14 mouse cellular contexts compared by ENCODE assay signal in the genomic region with DNA sequence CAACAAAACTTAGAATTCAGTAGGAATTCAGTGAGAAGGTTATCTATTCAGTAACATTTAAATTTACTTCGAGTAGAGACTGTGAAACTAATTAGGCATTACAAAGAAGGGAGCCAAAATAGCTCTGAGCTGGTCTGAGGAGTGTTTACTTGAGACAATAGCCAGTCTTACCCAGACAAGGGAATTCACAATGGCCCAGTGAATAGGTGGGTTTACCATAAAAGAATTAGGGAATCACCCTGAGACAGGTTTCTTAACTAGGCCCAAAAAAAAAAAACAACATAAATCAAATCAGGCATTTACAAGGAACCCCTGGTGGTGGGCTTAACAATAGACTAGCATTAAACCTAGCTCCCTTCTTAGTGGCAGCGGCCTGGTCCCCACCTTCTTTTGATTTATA. TPM values are rescaled to one million over a fixed set of nuclear protein-coding genes. Genes with fewer than 3 reads are reported as not detected.
DNase-seq lines count a peak whose midpoint lies in the region.
"Not testable (repeated sequence)": the region's sequence is repeated elsewhere in the genome, so short reads cannot be mapped to it uniquely, and the experiment has no call there.
"Had no signal": no experiment of that assay in that cellular context is flagged by ENCODE, and none has a peak within 500 bp of the region (broad histone marks: within the 10 kb centered on the region; RNA-seq: fewer than 3 reads in every experiment).

No protein-coding gene starts in this region.

- DNase-seq in ES-CJ7 (ENCODE audit: low read depth, low spot score) (peak; percentile 56), ES-E14 (ENCODE audit: low read depth, low spot score) (peak; percentile 4), R1 (ENCODE audit: low read depth, low spot score) (peak; percentile 93), ZHBTc4 (ENCODE audit: low read depth, low spot score) (peak; percentile 65)

- H3K9me3 ChIP-seq in ES-E14 (ENCODE audit: control insufficient read depth, insufficient read depth, low read depth, low read length), result not testable (repeated sequence)

- H3K27ac ChIP-seq in ES-E14 (ENCODE audit: insufficient read depth, low read depth, low read length, poor library complexity, severe bottlenecking), result not testable (repeated sequence)

- not testable (repeated sequence) for H3K4me1 ChIP-seq in ES-E14 (ENCODE audit: control insufficient read depth in 2 of 2, insufficient read depth in 2 of 2, low read length in 2 of 2, poor library complexity in 1 of 2)

- H3K4me3 ChIP-seq in ES-E14 (ENCODE audit: insufficient read depth in 1 of 2, low read depth in 1 of 2, low read length in 2 of 2, poor library complexity in 1 of 2, severe bottlenecking in 1 of 2), result not testable (repeated sequence)

- not testable (repeated sequence) for H3K9ac ChIP-seq in ES-E14 (ENCODE audit: insufficient read depth, low read depth, low read length, poor library complexity, severe bottlenecking)

- in situ Hi-C loops in ES-E14 (cut with MboI; ENCODE audit: low sequenced_read_pairs in 2 of 2, unreplicated experiment in 2 of 2), result not testable (repeated sequence)

- H3K36me3 ChIP-seq in ES-E14 (ENCODE audit: control insufficient read depth, insufficient read depth, low read length, poor library complexity, severe bottlenecking), result not testable (repeated sequence)

RNA-seq across cellular contexts. Expression of a gene that starts 17.5 kb away (rescaled TPM):
- total RNA-seq in ES-E14 (2012; rRNA removed), result 32.3 and 39.8 TPM in 2 replicates
- total RNA-seq: adrenal gland, adult 18-20 months; adrenal gland, adult 2 months; adrenal gland, adult 8-10 months; adrenal gland, postnatal 10 days; adrenal gland, postnatal 14 days; adrenal gland, postnatal 25 days; adrenal gland, postnatal 36 days; adrenal gland, postnatal 4 days; CH12.LX; MEL had no signal

RNA-seq across cellular contexts. Expression of a gene that starts 19.1 kb away (rescaled TPM):
- 16.3 and 17.4 TPM in 2 replicates for total RNA-seq in ES-E14 (2012; rRNA removed)

Comparison
In these comparisons a context has a peak if more than half of its experiments do, and no peak if none do; other contexts are left out.
1. DNase-seq: peak in every context shown above with its lines; median percentile 93 in R1; 65 in ZHBTc4; 56 in ES-CJ7; 4 in ES-E14.